Mouse (Mus musculus) olfactory bulb, adult 2 months (tissue): Measurements from ENCODE around the gene Gm44973.

ENCODE experiments used
- CTCF ChIP-seq: fragments of 200-500 bp; IDR thresholded peaks from 2 replicates; pipeline ENCODE4 v1.5.1; 2012; ENCODE audit warnings: low read depth, mild to moderate bottlenecking, low read length, moderate library complexity; ENCODE audit not compliant: insufficient read depth
- POLR2A ChIP-seq: fragments of 200-500 bp; IDR thresholded peaks from 2 replicates; pipeline ENCODE4 v1.6.1; 2012; ENCODE audit warnings: mild to moderate bottlenecking, low read depth, low read length, moderate library complexity; ENCODE audit not compliant: insufficient read depth

- TF ChIP-seq POLR2A (no peak), CTCF (no peak)
Observed at GRCm38 (mm10) chr7:5081241-5081640, 65.9 kb downstream of the Gm44973 start.
